Mouse (Mus musculus) monocyte, adult 2 months (primary cell): ENCODE results near the gene Inca1.

Source experiments
- DNase-seq, 2 experiments: peaks; one replicate each; pipeline ENCODE4 v3.0.0; 2022; ENCODE audit warnings: low spot score in 2 of 2, low read depth in 1 of 2

The Inca1 gene

DNA sequence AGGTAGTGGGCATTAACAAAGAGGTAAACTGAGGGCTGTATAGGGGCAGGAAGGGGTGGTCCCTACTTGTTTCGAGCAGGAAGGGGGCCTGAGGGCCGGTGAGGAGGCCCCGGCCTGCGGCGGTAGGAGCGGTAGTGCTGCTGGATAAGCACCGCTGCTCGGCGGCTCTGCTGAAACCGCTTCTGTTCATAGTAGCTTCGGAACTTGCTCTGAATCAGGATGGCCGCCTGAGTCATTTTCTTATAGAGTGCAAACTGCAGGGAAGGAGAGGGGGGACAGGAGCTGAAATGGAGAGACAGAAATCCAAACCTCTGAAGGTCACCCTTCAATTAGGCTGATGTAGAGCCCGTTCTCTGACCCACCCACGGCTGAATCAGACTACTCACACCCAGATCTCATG is 29.5 kb downstream of the Inca1 start:
- DNase-seq, result no peak

- DNase-seq, result peak in 1 of 2 experiments; percentile 59
These were observed 30.2 kb downstream of the Inca1 start for GRCm38 (mm10) chr11:70669582-70670345.

- peak; percentile 86 to 89 for DNase-seq
These were observed 31.0 kb downstream of the Inca1 start, which contains the start of gene Spag7 for GRCm38 (mm10) chr11:70668771-70669505. Gene Spag7 (minus strand): TSS chr11:70669416.

DNA sequence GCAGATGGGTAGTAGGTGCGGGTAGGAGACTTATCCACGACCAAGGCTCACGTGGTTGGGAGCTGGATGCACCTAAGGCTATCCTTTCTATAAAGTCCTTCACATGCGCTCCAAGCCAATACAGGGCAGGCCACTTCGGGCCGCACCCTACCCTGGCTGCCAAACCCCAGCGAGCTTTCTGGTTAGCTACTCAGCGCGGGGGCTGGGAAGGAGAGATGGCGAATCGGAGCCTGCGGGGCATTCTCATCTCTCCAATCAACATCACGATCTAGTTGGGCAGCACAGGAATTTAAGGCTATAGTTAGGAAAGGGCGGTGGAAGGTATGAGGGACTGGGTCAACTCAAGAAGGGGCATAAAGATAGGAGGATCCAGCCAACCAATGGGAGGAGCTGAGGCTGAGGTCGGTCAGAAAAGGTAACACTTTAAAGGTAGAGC is 31.6 kb downstream of the Inca1 start:
- DNase-seq, result no peak

GRCm38 (mm10) chr11:70667271-70668150 is 32.4 kb downstream of the Inca1 start:
- DNase-seq, result peak in 1 of 2 experiments; percentile 31

- no peak for DNase-seq
These were observed 33.3 kb downstream of the Inca1 start for GRCm38 (mm10) chr11:70666687-70667086.

GRCm38 (mm10) chr11:70664741-70665140 is 35.2 kb downstream of the Inca1 start:
- no peak for DNase-seq

GRCm38 (mm10) chr11:70663957-70664356 is 36.0 kb downstream of the Inca1 start:
- DNase-seq, result no peak

GRCm38 (mm10) chr11:70663101-70663500 is 36.9 kb downstream of the Inca1 start:
- no peak for DNase-seq

DNA sequence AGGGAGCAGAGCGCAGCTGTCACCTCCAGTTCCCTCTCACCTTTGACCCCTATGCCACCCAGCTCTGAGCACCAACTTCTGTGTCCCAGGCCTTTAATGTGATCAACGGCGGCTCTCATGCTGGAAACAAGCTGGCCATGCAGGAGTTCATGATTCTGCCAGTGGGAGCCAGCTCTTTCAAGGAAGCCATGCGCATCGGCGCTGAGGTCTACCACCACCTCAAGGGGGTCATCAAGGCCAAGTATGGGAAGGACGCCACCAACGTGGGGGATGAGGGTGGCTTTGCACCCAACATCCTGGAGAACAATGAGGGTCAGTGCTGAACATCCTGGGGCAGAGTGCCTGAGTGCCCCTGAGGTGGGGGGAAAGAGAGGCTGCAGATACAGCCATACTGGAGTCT is 39.4 kb downstream of the Inca1 start:
- no peak for DNase-seq

- no peak for DNase-seq
These were observed 41.0 kb downstream of the Inca1 start for GRCm38 (mm10) chr11:70658942-70659341.

DNA sequence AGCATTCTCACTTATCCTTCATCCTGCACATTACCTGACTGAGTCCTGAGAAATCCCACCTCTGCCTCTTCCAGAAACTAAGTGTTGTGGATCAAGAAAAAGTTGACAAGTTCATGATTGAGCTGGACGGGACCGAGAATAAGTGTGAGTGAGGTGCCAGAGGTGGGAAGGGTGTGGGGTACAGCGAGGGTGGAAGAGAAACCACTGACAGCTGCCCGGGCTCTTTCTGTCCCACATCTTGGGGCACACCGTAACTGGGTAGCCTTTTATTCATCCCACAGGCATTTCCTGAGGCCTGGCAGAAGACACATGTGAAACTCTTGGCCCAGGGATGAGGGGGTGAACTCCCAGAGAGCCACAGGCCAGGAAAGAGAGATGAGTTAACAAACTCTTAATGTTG is 41.4 kb downstream of the Inca1 start:
- no peak for DNase-seq

- DNase-seq, result no peak
These were observed 42.0 kb downstream of the Inca1 start for GRCm38 (mm10) chr11:70657991-70658390.

GRCm38 (mm10) chr11:70657573-70657972 is 42.4 kb downstream of the Inca1 start:
- DNase-seq, result no peak

- no peak for DNase-seq
These were observed 43.0 kb downstream of the Inca1 start, which contains the start of gene Eno3 for GRCm38 (mm10) chr11:70656964-70657363. Gene Eno3 (plus strand): TSS chr11:70657202.

DNA sequence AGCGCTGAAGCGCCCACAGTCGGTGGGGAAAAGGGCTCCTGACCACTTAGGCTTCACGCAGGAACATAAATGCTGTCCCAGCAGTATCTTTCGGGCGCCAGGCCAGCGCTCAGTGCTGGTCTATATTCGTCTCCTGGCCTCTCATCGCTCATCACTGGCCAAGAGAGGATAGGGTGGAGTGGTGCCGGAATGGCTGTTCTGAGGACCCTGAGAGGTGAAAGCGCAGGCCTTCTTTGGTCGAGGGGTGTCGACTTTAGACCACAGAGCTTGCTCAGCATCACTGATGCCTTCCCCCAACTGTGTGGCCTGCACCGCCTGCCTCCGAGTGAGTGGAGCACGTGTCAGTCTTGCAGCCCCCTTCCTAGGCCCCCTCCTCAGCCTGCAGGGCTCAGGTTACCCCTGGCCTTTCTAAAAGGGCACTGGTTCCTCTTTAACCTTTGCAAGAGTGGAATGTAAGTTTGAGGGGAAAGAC is 43.5 kb downstream of the Inca1 start:
- DNase-seq, result no peak

GRCm38 (mm10) chr11:70655571-70656455 is 44.1 kb downstream of the Inca1 start:
- peak in 1 of 2 experiments; percentile 34 for DNase-seq

DNA sequence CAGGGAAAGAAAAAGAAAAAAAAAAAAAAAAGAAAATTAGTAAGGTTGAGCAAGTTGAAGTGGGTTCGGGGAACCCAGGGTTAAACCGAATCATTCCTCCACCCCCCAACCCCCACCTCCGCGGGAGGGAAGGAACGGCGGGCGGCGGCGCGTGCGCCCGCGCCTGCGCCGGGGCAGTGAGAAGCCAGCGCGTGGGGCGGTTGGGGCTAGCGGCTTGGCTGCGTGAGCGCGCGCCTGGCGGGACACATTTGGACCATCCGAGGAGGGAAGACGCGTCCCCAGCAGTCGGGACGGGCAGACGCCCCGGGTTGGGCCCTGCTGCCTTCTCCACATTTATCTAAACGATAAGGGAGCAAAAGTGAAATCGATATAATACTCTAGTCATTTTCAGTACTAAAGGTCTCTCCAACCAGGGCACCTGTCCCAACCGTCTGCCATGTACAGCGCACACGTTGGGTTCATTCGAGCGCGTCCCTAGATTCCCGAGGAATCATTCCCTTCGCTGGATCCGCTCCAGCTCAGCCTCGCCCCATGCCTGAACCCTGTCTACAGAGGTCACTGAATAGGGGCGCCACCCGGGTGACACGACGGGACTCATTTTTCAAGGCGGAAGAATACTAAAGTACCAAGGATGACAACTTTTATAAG is 44.9 kb downstream of the Inca1 start:
- peak in 1 of 2 experiments; percentile 51 for DNase-seq

- DNase-seq, result no peak
These were observed 45.6 kb downstream of the Inca1 start, which contains the start of gene Pfn1 for GRCm38 (mm10) chr11:70654198-70654922. Gene Pfn1 (minus strand): TSS chr11:70654644.
